Mouse (Mus musculus) E14TG2a.4 (cell line): ENCODE measurements around the gene Lenep.
A peak's percentile ranks its signal among the peaks of the same experiment; 100 is the strongest.

Experiments
- CTCF ChIP-seq: conservative IDR thresholded peaks from 2 replicates; pipeline ENCODE4 v1.5.1; 2014; ENCODE audit warnings: low read length
- NANOG ChIP-seq: IDR thresholded peaks from 2 replicates; pipeline ENCODE4 v1.6.1; 2014; ENCODE audit warnings: borderline replicate concordance, low read length, mixed read lengths

- peak; percentile 94 for TF ChIP-seq CTCF
- TF ChIP-seq NANOG, result no peak
Observed at GRCm38 (mm10) chr3:89395806-89396653, 6.6 kb downstream of the Lenep start.
